Mouse (Mus musculus) liver, embryonic 14.5 days (tissue): ENCODE results near the gene Lbhd2.

Source experiments
- CTCF ChIP-seq: IDR thresholded peaks from 2 replicates; pipeline ENCODE4 v1.5.1; 2016; ENCODE audit warnings: antibody characterized with exemption, low read depth, control low read depth
- EP300 ChIP-seq: IDR thresholded peaks from 2 replicates; pipeline ENCODE4 v1.6.1; 2016; ENCODE audit warnings: antibody characterized with exemption, low read depth

DNA sequence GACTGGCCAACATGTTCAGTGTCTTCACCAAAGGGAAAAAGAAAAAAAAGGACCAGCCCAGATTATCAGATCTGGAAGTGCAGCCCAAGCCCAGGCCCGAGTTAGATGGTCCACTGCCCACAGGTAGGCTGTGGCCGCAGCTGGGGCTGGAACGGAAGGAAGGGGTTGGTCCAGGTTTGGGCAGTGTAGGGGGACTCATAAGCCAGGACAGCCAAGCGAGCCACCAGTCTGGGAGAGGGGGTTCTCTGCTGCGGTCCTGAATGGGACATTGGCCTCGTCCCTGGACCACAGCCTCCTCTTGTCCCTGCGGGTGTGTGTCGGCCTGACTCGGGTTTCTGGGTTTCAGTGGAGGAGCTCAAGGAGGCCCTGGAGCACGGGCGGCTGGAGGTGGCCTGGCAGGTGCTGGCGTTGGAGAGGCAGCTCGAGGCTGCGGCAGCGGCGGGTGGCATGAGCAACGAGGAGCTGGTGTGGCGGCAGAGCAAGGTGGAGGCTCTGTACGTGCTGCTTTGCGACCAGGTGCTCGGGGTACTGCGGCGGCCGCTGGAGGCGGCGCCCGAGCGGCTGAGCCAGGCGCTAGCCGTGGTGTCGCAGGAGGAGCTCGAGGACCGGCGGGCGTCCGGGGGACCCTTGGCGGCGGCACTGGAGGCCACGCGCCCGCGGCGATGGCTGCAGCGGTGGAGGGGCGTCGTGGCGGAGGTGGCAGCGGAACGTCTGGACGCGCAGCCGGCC, 38.7 kb downstream of the Lbhd2 start:
- TF ChIP-seq CTCF (no peak), EP300 (no peak)
